Mouse (Mus musculus) T-cell, adult 2 months (primary cell): ENCODE measurements around the gene Btg4.
"Not testable (repeated sequence)": the region's sequence is repeated elsewhere in the genome, so short reads cannot be mapped to it uniquely, and the experiment has no call there.

ENCODE experiments used
- DNase-seq: peaks from one replicate; pipeline ENCODE4 v3.0.0; 2022; ENCODE audit warnings: low spot score

The Btg4 gene

DNA sequence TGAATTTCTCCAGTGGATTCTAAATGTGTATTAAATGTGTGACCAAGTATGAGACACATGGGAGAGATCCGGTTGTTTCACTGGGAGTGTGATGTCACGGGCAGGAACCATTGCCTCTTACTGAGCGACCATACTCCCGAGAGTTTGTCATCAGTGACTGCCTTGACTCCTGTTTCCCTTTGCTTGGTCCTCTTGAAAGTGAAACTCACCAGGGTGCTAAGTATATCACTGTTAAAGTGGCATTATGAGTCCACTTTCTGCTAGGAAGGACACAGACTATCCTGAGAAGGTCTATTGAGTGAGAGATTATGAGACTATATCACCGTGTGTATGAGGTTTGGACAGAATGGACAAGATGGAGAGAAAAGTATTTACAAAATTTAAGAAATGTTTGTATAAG, 20.9 kb downstream of the Btg4 start:
- no peak for DNase-seq

DNA sequence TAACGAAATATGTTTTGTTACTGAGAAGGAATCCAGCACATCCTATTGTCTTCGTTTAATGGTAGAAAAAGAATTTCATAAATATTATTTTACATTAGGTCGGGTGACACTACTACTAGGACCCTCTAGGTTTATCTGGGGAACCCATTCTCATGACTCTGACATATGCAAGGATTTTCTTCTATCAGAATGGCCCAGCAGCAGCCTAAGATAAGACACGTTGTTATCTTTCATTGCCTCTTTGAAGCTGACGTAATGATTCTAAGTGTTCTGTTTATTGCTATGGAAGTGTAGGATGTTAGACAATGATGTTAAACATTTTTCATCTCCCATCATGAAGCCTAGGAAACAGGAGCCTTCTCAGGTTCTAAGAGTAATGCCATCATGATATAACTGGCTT, 33.0 kb downstream of the Btg4 start:
- DNase-seq, result no peak

DNA sequence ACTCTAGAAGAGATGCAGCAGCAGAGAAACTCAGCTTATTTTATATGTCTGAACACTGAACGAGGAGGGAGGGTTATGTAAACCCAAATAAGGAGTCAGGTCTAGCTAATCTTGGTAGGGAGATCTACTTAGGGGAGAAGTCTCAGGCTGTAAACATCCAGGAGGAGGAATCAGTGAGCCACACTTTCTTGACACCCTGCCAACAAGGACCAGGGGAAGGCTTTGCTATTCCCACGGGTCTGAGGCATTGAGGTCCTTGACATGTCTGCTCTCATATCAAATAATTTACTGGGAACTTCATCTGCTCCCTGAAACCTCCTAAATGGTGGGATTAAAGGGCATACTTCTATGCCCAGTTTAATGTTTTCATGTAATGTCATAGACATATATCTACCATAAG, 35.6 kb downstream of the Btg4 start:
- no peak for DNase-seq

DNA sequence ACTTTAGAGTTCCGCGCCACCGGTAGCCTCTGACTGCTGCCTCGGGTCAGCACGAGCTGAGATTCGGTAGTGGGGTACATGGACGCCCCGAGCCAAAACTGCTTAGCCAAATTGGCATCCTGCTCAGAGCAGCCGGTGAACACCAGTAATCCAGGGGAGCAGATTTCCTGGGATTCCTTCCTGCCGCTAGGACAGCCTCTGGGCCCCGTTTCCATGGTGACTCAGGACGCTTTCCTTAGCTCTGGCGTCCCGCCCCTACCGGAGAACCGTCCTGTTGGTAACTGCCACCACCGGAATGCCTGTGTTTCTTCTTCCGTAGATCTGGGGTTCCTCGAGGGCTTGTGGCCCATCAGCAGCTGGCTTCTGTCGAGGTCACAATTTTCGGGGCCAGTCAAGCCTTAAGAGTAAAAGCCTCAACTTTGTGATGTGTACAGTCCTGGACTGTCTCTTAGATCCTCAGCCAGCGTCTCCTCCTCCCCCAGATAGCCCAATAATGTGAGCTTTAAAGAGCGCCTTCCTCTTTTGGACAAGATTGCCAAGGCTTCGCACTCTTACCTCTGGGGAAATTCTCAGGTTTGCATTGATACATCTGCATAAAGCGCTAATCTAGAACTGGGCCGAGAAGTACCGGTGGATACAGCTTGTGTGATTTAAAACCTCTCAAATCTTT, 41.2 kb downstream of the Btg4 start, which contains the start of gene 4833427G06Rik:
Gene 4833427G06Rik, minus strand, starts transcription at position 323 of the 670 bp plus-strand sequence.
- no peak for DNase-seq

DNA sequence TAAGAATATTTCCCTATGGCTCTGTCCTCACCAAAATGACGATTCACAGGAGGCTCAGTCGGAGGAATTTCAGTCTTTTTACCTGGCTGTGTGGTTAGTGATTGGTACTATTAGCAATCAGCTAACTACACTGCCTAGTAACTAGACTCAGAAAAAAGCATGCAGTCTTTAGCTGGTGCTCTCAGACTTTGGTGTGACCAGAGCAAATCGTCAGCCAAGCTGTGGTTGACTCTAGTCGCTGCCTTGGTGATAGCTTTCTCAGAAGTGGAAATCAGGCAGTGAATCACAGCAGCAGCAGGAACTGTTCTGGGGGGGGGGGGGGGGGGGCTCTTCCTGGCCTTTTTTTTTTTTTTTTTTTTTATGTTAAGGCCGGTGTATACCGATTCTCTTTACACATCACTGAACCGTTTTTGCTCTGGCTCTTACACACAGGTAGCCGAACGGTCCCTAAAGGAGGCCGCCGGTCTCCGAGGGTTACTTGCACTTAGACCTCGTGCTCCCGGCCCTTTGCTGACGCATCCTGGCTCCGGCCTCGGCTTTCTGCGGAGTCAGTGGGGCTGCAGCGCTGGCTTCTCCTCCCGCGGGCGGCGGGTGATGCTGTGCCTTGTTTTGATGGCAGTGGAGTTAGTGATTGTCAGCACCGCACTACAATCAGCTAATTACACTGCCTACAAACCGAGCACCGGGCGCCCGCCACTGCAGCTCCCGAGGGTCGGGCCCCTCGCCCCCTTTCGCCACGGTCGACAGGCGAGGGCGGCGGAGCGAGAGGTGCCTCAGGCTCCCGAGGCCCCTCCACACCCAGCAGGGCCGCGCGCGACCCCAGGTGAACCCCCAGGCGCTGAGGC, 42.5 kb downstream of the Btg4 start:
- peak; percentile 2 for DNase-seq

DNA sequence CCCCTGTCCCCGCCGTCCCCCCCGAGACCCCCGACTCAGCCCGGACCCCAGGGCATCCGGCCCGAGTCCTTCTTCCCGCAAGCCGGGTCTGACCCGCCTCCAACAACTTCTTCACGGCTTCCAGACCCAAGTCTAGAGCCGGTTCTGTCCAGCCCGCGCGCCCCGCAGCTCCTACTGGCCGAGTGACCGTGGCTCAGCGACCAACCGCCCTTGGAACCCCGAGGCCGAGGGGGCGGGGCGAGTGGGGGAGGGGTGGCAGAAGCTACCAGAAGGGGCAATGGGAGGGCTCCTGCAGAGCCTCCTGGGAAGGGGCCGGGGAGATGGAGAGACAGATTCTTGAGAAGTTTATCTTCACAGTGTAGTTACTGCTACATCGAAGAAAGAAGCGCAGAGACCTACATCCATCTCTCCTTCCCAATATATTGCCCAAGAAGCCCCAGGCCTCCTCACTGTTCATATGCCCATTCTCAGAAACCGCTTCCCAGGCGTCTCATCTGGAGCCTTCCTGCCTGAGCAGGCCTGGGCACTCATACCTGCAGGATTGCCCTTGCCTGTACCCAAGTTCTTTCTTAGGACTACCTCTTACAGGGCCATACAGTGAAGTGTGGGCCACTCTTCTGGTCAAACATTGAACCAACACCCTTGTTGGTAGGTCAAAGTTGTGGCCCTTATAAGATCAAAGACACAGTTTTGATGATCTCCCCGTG, 43.3 kb downstream of the Btg4 start:
- no peak for DNase-seq

DNA sequence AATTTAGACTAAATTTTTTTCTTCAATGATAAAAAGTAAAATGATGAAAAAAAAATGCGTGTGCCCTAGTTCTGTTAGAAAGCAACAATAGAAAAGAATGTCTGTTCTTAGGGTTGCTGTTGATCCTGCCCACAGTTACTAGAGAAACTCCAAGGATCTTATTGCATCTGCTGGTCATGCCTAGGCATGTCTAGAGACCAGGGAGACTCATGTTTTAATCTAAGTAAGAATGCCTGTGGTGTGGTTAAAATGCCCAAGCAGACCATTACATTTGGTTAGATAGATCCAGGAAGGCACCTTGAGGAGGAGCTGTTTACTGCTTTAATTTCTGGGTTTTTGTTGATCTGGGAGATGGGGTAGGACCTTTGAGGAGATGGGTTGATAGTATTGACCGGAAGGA, 45.0 kb downstream of the Btg4 start:
- no peak for DNase-seq

DNA sequence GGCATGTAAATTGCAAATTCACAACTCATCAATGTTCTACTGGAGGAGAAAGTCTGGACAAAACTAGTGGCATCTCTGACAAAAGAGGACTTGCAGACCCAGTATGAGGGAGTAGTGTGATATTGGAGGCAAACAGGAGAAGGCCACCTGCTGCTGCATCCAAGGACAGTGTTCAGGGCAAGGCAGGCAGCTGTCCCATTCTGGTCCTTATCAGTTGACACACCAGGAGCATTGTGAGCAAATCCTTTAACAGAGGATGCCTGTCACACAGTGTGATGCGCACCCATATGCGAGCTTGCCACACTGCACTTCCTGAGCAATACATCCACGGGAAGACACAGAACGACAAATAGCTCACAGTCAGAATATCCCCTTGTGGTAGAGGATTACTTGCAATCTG, 54.1 kb downstream of the Btg4 start:
- DNase-seq, result no peak

DNA sequence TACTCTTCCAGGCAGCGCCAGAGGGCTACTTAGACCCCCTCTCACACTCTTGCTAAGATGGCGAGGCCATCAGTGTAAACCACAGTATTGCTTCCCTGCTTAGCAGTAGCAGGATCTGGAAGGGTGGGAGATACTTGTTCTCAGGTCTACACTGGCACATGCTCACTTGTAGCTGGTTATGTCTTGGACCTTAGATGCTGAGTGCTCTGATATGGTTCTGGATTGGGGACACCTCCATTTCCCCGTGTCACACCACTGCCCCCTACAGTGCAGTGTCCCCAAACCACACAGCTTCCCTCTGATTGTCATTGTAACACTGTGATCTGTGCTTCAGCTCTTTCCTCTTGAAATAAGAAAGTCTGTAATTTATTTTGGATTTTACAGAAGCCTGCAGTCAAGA, 76.3 kb downstream of the Btg4 start:
- no peak for DNase-seq

DNA sequence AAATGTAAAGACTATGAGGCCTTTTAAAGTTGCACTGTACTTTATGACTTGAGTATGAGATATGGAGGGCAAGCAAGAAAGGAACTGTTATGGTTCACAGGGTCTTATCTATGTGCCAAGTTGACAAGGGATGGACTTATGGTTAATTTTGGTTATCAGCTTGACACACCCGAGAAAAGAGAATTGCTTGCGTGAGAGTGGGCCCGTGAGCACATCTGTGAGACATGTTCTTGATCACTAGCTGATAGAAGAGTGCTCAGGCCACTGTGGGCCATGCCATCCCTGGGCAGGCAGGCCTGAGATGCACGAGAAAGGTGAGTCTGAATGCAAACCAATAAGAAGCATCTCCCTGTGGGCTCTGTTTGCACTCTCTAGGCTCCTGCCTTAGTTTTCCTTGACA, 76.7 kb downstream of the Btg4 start:
- DNase-seq, result no peak

DNA sequence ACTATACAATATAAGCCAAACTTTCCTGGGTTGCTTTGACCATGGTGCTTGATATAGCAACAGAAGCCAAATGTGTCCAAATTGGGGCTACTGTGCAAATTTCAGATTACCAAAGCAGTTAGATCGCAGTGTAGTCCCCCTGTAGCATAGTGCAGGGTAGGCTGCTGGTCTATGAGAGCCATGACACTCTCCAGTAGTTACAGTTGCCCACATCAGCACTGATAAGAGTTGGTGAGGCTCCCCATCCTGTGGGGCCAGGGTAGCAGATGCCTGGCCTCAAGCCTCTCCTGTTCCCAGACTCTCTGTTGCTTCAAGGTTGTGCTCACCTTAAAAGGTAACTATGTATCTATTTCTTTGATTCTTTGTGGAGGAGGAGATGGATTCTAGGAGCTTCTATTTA, 77.1 kb downstream of the Btg4 start:
- no peak for DNase-seq

DNA sequence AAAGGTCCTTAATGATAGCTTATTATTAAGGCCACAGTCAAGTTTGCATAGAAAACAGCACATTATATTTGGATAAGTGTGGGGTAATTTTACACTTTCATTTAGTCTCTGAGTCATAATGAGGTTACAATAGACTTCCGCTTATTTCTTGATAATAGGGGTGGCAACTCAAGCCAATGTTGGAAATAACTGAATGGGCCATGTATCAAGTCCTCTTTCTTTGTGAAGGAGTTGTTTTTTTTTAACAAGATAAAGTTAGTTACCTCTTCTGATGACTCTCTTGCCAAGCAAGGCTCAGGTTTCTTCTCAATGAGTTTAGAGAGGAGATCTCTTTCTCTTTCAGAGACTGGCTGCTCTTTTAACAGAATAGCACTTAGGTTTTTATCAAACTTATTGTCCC, 77.6 kb downstream of the Btg4 start:
- no peak for DNase-seq

DNA sequence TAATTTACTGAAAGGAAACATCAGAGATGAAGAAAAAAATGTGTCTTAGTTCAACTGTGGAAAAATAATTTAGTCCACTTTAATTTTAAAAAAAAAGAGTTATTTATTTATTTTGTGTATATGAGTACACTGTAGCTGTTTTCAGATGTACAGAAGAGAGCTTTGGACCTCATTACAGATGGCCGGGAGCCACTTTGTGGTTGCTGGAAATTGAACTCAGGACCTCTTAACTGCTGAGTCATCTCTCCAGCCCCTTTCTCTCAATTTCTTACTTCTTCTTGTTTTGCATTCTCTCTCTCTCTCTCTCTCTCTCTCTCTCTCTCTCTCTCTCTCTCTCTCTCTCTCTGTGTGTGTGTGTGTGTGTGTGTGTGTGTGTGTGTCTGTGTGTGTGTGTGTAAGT, 78.7 kb downstream of the Btg4 start:
- not testable (repeated sequence) for DNase-seq

DNA sequence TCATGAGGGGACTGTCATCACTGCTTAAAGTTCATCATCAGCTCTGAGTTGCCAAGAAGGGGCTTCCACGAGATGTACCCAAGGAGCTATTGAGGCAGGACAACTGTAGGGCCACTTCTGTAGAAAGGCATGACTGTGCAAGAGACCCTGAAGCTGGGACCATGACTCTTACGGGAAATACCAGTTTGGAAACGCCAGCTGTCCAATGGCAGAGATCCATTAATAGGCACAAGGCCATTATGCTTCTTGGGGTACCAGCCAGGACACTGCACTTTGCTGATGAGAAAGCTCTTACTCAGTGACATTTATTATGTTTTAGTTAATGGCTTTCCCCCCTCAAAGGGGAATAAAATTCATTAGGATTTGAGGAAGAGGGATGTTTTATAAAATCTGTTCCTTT, 80.0 kb downstream of the Btg4 start:
- DNase-seq, result no peak

DNA sequence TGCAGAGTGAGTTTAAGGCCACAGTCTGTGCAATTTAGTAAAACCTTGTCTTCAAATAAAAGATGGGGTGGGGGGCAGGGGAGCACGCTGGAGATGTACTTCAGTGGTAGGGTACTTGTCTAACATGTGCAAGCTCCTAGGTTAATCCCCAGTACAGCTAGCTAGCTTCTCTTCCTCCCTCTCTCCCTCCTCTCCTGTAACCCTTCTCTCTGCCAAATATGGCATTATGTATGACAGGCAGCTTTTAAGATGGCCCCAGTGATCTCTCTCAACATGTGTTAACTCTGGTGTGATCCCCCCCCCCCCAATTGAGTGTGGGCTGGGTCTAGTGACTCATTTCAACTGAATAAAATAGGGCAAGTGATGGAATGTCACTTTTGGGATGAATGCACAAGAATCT, 82.7 kb downstream of the Btg4 start:
- DNase-seq, result no peak

DNA sequence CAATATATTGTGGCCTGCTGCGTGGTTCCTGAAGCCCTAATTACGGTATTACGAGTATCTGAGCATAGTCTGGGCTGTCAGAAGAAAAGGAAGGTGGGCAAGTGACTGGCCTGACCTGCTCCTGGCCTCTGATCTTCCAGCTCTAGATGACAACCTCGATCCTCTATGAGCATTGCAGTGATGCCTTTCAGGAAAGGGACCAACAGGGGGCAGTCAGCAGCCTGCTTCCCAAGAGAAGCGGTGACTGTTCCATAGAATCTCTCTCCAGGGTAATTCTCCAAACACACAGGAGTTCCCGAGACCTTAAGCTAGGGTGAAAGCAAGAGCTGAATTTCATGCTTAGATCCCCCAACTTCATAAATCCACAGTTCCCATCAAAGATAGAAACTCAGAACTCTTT, 83.5 kb downstream of the Btg4 start:
- no peak for DNase-seq

DNA sequence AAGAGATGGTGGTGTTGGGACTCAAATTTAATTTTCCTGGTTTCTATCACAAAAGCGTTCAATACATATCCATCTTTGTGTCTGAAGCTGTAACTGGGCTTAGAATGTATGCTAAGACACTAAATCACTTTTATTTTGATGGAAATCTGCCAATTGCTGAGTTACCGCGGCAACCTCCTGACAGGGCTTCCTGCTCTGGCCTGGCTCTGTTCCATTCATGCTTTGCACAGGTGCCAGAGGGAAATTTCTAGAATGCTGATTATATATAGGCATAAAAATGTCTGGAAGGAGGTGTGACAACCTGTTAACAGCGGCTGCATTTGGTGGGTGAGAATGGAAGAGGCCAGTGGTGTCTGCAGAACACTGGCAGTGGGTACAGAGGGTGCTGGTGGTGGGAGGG, 85.8 kb downstream of the Btg4 start:
- DNase-seq, result no peak

DNA sequence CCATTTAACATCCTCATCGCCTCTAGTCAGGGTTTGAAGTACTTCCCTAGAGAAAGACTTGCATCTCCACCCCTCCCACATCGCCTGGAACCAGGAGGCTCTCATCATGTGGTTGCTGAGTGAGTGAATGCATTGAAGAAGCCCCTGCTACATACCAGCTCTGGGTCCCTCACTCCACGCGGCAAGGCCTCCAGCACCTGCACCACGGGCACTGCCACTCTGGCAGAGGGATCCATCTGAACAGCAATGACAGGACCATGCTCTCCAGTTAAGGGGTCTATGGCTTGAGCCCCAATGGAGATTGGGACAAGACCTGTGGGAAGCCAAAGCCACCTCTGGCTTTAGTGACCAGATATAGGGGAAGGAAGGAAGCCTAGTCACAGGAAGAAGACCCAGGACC, 86.6 kb downstream of the Btg4 start:
- DNase-seq, result no peak

DNA sequence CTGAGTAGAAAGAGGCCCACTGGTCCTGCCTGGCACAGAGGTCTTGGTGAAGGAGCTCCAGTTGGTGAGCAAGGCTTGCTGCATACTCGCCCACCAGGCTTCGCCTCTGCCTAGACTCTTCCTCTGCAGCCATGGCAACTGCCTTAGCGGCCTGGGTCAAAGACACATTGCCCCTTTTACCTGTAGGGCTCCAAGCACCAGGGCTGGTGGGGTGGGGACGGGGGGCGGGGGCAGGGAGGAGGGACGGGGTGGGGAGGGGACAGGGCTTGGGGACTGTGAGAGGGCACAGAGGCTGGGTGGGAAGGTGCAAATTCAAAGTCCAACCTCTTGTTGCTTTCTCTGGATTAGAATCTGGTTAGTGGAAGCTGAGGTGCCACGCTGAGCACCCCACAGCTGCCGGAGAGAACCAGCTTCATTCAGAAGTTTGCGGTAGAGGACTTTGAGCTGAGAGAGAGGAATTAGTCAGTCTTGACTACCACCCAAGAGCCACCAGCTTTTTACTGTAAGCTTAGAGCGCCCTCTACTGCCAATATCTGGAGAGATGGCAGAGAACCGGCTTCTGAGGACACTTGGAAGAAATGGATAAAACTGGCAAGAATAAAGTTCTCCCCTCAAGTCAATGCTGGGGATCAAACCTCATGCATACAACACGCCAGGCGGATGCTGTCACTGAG, 91.5 kb downstream of the Btg4 start:
- DNase-seq, result peak; percentile 23

DNA sequence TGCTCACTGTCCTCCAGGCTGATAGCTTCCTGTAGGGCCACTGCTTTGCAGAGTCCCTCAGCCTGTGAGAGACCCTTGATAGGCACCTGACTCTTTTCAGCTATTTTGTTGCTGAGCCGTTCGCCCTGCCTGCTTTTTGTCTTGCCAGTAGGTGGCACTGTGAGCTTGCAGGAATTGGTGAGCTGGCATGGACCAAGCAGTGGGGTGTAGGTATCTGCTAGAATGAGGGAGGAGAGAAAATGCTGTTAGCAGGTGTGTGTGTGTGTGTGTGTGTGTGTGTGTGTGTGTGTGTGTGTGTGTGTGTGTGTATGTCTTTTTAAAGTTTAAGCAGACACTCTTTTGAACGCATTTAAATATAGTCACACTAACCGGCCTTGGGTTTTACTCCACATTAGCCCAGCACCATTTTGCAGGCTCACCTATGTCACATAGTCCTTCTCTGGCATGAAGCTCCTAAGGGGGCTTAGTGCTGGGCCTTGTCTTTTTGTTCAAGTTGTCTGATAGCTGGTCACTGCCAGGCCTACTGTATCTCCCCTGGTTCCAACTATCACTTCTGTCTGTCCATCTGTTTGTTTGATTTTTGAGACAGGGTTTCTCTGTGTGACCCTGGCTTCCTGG, 101.2 kb downstream of the Btg4 start:
- DNase-seq, result peak; percentile 79

DNA sequence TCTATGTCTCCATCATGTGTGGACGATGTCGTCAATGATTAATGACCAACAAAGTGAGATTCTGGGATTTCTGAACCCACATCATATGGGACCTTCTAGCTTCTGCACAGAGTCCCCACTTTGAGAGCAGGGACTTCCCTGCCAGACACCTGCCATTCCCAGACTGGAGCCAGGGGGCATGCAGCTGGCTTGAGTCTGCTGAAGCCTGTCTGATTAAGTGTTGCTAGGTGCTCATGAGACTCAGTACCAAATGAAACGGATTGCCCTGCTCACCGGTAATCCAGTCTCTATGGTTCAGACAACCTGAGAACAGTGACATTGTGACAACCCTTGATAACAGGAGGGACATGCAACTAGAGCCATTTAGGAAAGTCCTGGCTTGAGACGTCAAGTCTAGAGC, 103.3 kb downstream of the Btg4 start:
- no peak for DNase-seq
